Mouse (Mus musculus) hindbrain, embryonic 11.5 days (tissue): ENCODE results near the gene Lrrc1. TPM values are rescaled to one million over a fixed set of nuclear protein-coding genes. Genes with fewer than 3 reads are reported as not detected.

Experiments used
- ATAC-seq: fragments of 200-750 bp; cut with Nextera tagmentation; 2 replicates; pipeline ENCODE4 v1.8.0; 2017; ENCODE audit warnings: mild to moderate bottlenecking, moderate TSS enrichment, moderate library complexity; ENCODE audit not compliant: low FRiP score
- DNase-seq: peaks from one replicate; pipeline ENCODE4 v3.0.0-alpha.2; 2015; ENCODE audit warnings: low spot score
- H3K27ac ChIP-seq: fragments of 300-500 bp; sonication (generic); 2 replicates; pipeline ENCODE4 v1.5.1; 2014; ENCODE audit warnings: mild to moderate bottlenecking, low read depth, low read length
- H3K27me3 ChIP-seq: fragments of 300-500 bp; sonication (generic); 2 replicates; pipeline ENCODE4 v1.6.1; 2014; ENCODE audit warnings: mild to moderate bottlenecking, low read length, moderate library complexity, mixed read lengths; ENCODE audit not compliant: control insufficient read depth, insufficient read depth
- H3K36me3 ChIP-seq: fragments of 300-500 bp; sonication (generic); 2 replicates; pipeline ENCODE4 v1.6.1; 2014; ENCODE audit warnings: mild to moderate bottlenecking, low read length, moderate library complexity, mixed read lengths; ENCODE audit not compliant: control insufficient read depth, insufficient read depth
- H3K4me1 ChIP-seq: fragments of 300-500 bp; sonication (generic); replicated peaks from 2 replicates; pipeline ENCODE4 v1.6.1; 2014; ENCODE audit warnings: low read length, mixed read lengths; ENCODE audit not compliant: control insufficient read depth, insufficient read depth
- H3K4me2 ChIP-seq: fragments of 300-500 bp; sonication (generic); replicated peaks from 2 replicates; pipeline ENCODE4 v1.6.1; 2014; ENCODE audit warnings: mild to moderate bottlenecking, low read depth, low read length
- H3K4me3 ChIP-seq: fragments of 300-500 bp; sonication (generic); 2 replicates; pipeline ENCODE4 v1.5.1; 2014; ENCODE audit warnings: low read depth, low read length
- H3K9ac ChIP-seq: fragments of 300-500 bp; sonication (generic); 2 replicates; pipeline ENCODE4 v1.6.1; 2014; ENCODE audit warnings: low read depth, low read length
- H3K9me3 ChIP-seq: fragments of 300-500 bp; sonication (generic); 2 replicates; pipeline ENCODE4 v1.6.1; 2016; ENCODE audit warnings: low read length; ENCODE audit not compliant: control insufficient read depth
- WGBS: fragments of 180-500 bp; shearing (Covaris S2); extraction: QIAGEN DNeasy Blood & Tissue Kit; methylation state at CpG from one replicate; pipeline ENCODE4 v1.1.7; 2014; 5-methylcytosine and 5-hydroxymethylcytosine counted together
- polyA plus RNA-seq: library from polyadenylated mRNA; unstranded; fragments of >200 nt; fragmentation: Nextera tagmentation; extraction: Ambion mirVana; gene quantifications from 2 replicates; pipeline ENCODE4 v1.2.1, GENCODE M21; 2014

The Lrrc1 gene
- polyA plus RNA-seq, 1 experiment from 2014 or later: 10.2 TPM

GRCm38 (mm10) chr9:77426110-77426509, 118.6 kb downstream of the Lrrc1 start:
- no peak overlapping the region for H3K4me2 ChIP-seq
- H3K36me3 ChIP-seq: no peaks in the 10 kb centered on the region
- H3K27ac ChIP-seq: no peak overlapping the region
- H3K4me1 ChIP-seq: peaks cover 4% of the 10 kb centered on the region; the same call in 1 of the 2 replicates
- ATAC-seq (no peak), DNase-seq (no peak)
- no peak overlapping the region for H3K9ac ChIP-seq
- no peak overlapping the region for H3K4me3 ChIP-seq
- 56% methylated on average over 14 of the region's 14 CpGs for WGBS
- H3K9me3 ChIP-seq: no peaks in the 10 kb centered on the region
- H3K27me3 ChIP-seq: no peaks in the 10 kb centered on the region

GRCm38 (mm10) chr9:77425553-77425952, 119.1 kb downstream of the Lrrc1 start:
- Histone ChIP-seq H3K4me3 (no peak overlapping the region), H3K4me1 (peaks cover 4% of the 10 kb centered on the region; the same call in 1 of the 2 replicates), H3K4me2 (no peak overlapping the region), H3K9ac (no peak overlapping the region), H3K9me3 (no peaks in the 10 kb centered on the region), H3K27ac (no peak overlapping the region), H3K27me3 (no peaks in the 10 kb centered on the region), H3K36me3 (no peaks in the 10 kb centered on the region)
- WGBS: 94% methylated on average over 4 of the region's 4 CpGs
- DNase-seq (no peak), ATAC-seq (no peak)

DNA sequence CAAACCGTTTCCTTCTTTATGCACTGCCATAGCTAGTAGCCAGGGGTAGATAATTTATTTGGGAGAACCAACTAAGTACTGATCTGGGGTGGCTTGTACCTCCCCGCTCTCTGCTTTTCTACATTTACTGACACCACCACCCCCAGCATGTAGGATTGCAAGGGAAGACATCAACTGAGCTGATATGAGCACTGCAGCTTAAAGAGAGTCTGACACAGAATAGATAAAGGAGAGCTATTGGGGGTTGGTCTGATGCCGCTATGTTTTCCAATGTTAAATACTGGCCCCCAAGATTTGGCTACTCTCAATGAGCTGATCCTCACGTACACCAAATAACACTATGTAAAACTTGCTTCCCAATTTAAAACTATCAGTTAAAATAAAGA, 124.5 kb downstream of the Lrrc1 start:
- no peak overlapping the region for H3K4me2 ChIP-seq
- H3K9me3 ChIP-seq: no peaks in the 10 kb centered on the region
- H3K4me3 ChIP-seq: no peak overlapping the region
- H3K4me1 ChIP-seq: no peaks in the 10 kb centered on the region
- H3K9ac ChIP-seq: no peak overlapping the region
- H3K36me3 ChIP-seq: no peaks in the 10 kb centered on the region
- ATAC-seq (no peak), DNase-seq (no peak)
- no peak overlapping the region for H3K27ac ChIP-seq
- WGBS: 92% methylated on average over 4 of the region's 4 CpGs
- no peaks in the 10 kb centered on the region for H3K27me3 ChIP-seq

DNA sequence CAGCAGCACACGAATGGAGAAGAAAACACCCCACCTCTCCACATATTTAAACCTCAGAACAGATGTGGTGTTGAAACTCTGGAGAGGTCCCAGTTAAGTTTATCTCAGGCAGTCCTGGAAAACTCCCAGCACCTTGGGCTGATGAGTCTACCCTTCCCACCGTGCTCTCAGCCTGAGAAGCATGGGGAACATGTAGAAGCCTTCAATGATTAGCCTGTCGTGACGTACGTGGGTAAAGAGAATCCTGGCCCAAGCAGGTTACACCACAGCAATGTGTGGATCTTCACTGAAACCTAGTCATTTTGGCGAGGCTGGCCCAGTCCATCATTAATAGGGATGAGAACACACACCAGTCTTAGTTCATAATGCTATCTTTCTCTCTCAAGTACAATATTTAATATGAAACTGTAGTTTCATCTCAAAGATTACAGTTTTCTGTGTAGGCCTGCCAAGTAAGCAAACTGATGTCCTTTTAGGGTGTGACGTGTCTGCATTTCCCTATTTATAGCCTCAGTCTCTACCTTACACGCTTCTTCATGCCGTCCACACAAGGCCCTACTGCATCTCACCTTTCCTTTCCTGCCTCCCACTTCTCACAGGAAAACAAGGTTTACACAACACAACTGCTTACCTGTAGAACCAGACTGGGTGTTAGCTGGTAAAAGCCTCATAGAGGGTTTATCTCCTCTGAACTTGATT, 125.0 kb downstream of the Lrrc1 start:
- H3K36me3 ChIP-seq: no peaks in the 10 kb centered on the region
- no peaks in the 10 kb centered on the region for H3K9me3 ChIP-seq
- 92% methylated on average over 9 of the region's 9 CpGs for WGBS
- no peak overlapping the region for H3K4me2 ChIP-seq
- no peaks in the 10 kb centered on the region for H3K27me3 ChIP-seq
- ATAC-seq: no peak
- H3K27ac ChIP-seq: no peak overlapping the region
- no peak overlapping the region for H3K9ac ChIP-seq
- H3K4me1 ChIP-seq: no peaks in the 10 kb centered on the region
- no peak overlapping the region for H3K4me3 ChIP-seq
- no peak for DNase-seq

GRCm38 (mm10) chr9:77418800-77419199, 125.9 kb downstream of the Lrrc1 start:
- H3K9ac ChIP-seq: no peak overlapping the region
- no peaks in the 10 kb centered on the region for H3K9me3 ChIP-seq
- H3K4me3 ChIP-seq: no peak overlapping the region
- 94% methylated on average over 2 of the region's 2 CpGs for WGBS
- DNase-seq: no peak
- H3K27me3 ChIP-seq: no peaks in the 10 kb centered on the region
- H3K4me2 ChIP-seq: no peak overlapping the region
- no peaks in the 10 kb centered on the region for H3K36me3 ChIP-seq
- no peak for ATAC-seq
- no peak overlapping the region for H3K27ac ChIP-seq
- H3K4me1 ChIP-seq: no peaks in the 10 kb centered on the region

DNA sequence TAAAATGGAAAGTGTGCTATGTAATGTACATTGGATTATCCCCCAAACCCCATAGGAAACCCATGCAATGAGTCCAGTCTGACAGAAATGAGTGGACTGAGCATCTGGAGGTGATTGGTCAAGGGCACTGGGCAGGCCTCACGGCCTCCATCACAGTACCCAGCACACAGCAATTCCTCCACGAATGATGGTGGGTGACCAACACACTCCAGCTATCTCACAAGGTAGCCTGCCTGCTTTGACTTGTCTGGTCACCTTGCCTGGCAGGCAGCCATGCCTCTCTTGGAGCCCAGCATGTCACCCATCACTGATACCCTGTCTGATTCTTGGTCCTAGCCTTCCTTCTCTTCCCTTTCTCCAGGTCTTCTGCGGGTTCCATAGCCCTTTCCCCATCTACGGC, 128.2 kb downstream of the Lrrc1 start:
- H3K27ac ChIP-seq: no peak overlapping the region
- no peaks in the 10 kb centered on the region for H3K27me3 ChIP-seq
- DNase-seq (no peak), ATAC-seq (no peak)
- no peaks in the 10 kb centered on the region for H3K4me1 ChIP-seq
- no peaks in the 10 kb centered on the region for H3K9me3 ChIP-seq
- no peak overlapping the region for H3K4me3 ChIP-seq
- no peaks in the 10 kb centered on the region for H3K36me3 ChIP-seq
- WGBS: 90% methylated on average over 4 of the region's 4 CpGs
- H3K9ac ChIP-seq: no peak overlapping the region
- H3K4me2 ChIP-seq: no peak overlapping the region

GRCm38 (mm10) chr9:77416002-77416401, 128.7 kb downstream of the Lrrc1 start:
- Histone ChIP-seq H3K4me2 (no peak overlapping the region), H3K27ac (no peak overlapping the region), H3K4me3 (no peak overlapping the region), H3K4me1 (no peaks in the 10 kb centered on the region), H3K36me3 (no peaks in the 10 kb centered on the region), H3K9ac (no peak overlapping the region), H3K27me3 (no peaks in the 10 kb centered on the region), H3K9me3 (no peaks in the 10 kb centered on the region)
- no peak for DNase-seq
- WGBS: 90% methylated on average over 7 of the region's 7 CpGs
- no peak for ATAC-seq

GRCm38 (mm10) chr9:77411830-77412425, 132.7 kb downstream of the Lrrc1 start:
- ATAC-seq (no peak), DNase-seq (no peak)
- Histone ChIP-seq H3K9ac (no peak overlapping the region), H3K27me3 (no peaks in the 10 kb centered on the region), H3K36me3 (no peaks in the 10 kb centered on the region), H3K4me2 (no peak overlapping the region), H3K9me3 (no peaks in the 10 kb centered on the region), H3K27ac (no peak overlapping the region), H3K4me1 (no peaks in the 10 kb centered on the region), H3K4me3 (no peak overlapping the region)
- 70% methylated on average over 3 of the region's 3 CpGs for WGBS

DNA sequence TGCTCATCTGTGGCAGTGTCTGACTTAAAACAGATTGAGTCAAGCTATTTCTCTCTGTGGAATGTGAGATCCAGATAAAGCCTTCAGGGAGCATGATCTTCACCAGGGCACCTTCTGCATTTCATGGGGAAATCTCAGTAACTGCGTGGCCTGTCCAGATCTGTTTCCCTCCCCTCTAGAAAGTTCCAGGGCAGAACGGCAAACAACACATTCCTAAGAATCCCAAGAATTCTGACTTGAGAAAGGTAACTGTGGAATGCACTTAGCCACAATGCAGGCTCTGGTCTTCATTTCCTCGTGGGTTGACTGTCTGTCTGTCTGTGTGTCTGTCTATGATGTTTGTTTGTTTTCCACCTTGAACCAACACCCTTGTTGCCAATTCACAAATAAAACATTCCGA, 133.7 kb downstream of the Lrrc1 start:
- DNase-seq (no peak), ATAC-seq (no peak)
- WGBS: 72% methylated on average over 4 of the region's 4 CpGs
- Histone ChIP-seq H3K9ac (no peak overlapping the region), H3K4me2 (no peak overlapping the region), H3K9me3 (no peaks in the 10 kb centered on the region), H3K36me3 (no peaks in the 10 kb centered on the region), H3K4me3 (no peak overlapping the region), H3K27me3 (no peaks in the 10 kb centered on the region), H3K27ac (no peak overlapping the region), H3K4me1 (no peaks in the 10 kb centered on the region)
